Mouse (Mus musculus): ENCODE results near the gene Tlr2. TPM values are rescaled to one million over a fixed set of nuclear protein-coding genes. Genes with fewer than 3 reads are reported as not detected.
A peak's percentile ranks its signal among the peaks of the same experiment; 100 is the strongest.

Tlr2 gene
- polyA plus RNA-seq, 1 experiment from 2014 or later = 4.4 TPM

DNA sequence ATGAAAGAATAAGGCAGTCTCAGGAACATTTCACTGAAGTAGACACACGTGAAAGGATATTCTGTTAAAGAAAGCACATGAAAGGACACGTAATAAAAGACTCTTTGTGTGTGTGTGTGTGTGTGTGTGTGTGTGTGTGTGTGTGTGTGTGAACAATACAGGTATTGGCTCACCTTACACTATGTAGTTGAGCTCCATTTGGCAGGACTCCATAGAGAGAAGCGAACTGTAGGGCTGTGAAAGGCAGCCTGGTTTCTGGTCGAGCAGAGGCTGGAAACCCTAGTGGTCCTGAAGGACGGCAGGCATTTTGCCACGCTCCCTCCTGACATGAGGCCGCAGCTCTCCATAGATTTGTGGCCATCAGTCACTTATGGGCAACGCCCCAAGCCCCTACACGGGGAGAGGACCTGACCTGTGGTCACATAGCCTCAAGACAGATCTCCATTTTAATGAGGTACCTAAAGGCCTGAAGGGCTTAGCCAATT is 22.5 kb upstream of the Tlr2 start:
- Histone ChIP-seq H3K9me3 (no peaks in the 10 kb centered on the region), H3K4me1 (no peaks in the 10 kb centered on the region), H3K27me3 (replicated peaks) (no peaks in the 10 kb centered on the region), H3K4me2 (no peak overlapping the region), H3K36me3 (no peaks in the 10 kb centered on the region), H3K4me3 (replicated peaks) (no peak overlapping the region), H3K9ac (no peak overlapping the region), H3K27ac (no peak overlapping the region)
- no peak for ATAC-seq (ENCODE audit: insufficient read depth, low FRiP score, low read depth)
- WGBS = 77% methylated on average over 9 of the region's 9 CpGs

DNA sequence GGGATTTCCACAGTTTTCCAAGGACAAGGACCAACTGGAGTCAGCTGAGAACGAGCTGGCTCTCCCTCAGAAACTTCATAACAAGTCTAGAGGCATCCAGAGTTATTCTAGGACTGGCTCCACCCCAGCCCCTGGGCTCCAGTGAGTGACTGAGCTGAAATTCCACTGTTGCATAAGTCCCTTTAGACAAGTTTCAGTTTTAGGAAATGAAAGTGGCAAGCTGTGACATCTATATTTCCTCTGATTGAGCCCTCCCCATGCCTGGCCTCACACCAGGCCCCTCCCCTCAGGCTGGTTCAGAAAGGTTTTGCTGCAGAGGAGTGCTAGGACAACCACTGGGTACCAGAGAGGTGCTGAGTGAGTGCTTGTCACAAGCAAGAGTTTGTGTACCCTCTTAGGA is 21.4 kb upstream of the Tlr2 start:
- Histone ChIP-seq H3K27ac (peak overlapping the region; percentile 26; the same call in 1 of the 2 replicates), H3K9ac (no peak overlapping the region), H3K36me3 (no peaks in the 10 kb centered on the region), H3K4me1 (no peaks in the 10 kb centered on the region), H3K4me2 (no peak overlapping the region; the same call in 1 of the 2 replicates), H3K27me3 (replicated peaks) (no peaks in the 10 kb centered on the region), H3K9me3 (no peaks in the 10 kb centered on the region), H3K4me3 (replicated peaks) (no peak overlapping the region)
- 27% methylated on average over 1 of the region's 1 CpGs for WGBS
- ATAC-seq (ENCODE audit: insufficient read depth, low FRiP score, low read depth) = no peak

DNA sequence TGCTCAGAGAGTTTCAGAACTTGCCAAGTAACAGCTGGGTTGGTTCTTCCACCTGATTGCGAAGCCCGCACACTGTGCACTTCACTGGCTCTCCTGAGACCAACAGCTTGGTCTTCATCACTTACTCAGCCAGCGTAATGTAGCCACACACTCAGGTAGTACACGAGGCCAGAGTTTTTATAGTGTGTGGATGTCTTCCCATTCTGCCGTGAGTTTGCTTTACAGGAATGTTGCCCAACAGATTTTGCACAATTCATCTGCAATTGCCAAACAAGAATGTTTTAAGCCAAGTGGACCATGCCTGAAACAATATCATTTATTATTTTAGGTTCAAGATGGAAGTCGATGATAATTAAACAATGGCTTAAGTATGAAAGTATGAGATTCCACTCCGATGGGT is 18.0 kb upstream of the Tlr2 start:
- Histone ChIP-seq H3K27me3 (replicated peaks) (no peaks in the 10 kb centered on the region), H3K36me3 (no peaks in the 10 kb centered on the region), H3K4me3 (replicated peaks) (no peak overlapping the region), H3K4me1 (no peaks in the 10 kb centered on the region), H3K9me3 (no peaks in the 10 kb centered on the region), H3K9ac (no peak overlapping the region), H3K27ac (no peak overlapping the region), H3K4me2 (no peak overlapping the region)
- ATAC-seq (ENCODE audit: insufficient read depth, low FRiP score, low read depth) = no peak
- WGBS = 82% methylated on average over 7 of the region's 7 CpGs

DNA sequence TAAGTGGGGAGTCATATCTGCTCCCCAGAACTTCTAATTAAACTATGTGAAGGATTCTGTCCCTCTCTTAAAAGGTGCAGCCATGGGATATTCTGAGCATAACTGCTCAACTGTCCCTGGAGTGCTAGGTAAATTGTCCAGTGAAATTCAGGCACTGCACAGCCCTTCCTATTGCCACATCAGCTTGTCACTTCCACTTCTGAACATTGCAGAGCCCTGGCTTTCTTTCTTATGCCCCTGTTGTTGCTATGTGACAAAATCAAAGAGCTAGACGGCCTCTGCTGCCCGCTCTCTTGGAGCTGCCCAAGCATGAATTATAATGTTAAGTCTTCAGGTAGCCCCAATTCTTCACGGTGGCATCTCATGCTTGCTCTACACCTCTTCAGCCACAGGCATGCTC is 17.5 kb upstream of the Tlr2 start:
- 86% methylated on average over 3 of the region's 3 CpGs for WGBS
- H3K9ac ChIP-seq = no peak overlapping the region
- H3K4me1 ChIP-seq = no peaks in the 10 kb centered on the region
- no peak overlapping the region for H3K4me3 ChIP-seq (replicated peaks)
- H3K36me3 ChIP-seq = no peaks in the 10 kb centered on the region
- H3K9me3 ChIP-seq = no peaks in the 10 kb centered on the region
- H3K27me3 ChIP-seq (replicated peaks) = no peaks in the 10 kb centered on the region
- no peak overlapping the region for H3K27ac ChIP-seq
- ATAC-seq (ENCODE audit: insufficient read depth, low FRiP score, low read depth) = no peak
- no peak overlapping the region for H3K4me2 ChIP-seq

DNA sequence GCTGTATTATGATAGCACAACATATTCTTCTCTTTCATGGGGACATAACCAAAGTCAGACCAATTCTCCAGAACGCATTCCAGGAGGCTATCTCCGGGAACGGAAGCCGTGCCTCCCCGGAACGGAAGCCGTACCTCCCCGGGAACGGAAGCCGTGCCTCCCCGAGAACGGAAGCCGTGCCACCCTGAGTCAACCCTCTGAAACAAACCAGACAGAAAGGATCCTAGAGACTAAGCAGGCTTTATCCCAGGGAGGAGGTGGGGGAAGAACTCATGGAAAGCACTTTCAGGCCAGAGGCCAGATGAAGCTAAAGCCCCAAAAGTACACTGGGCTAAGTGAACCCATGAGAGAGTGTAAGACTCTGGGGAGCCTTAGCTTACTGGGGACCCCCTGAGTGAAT is 16.1 kb upstream of the Tlr2 start:
- H3K4me3 ChIP-seq (replicated peaks) = no peak overlapping the region
- no peaks in the 10 kb centered on the region for H3K27me3 ChIP-seq (replicated peaks)
- no peak overlapping the region for H3K9ac ChIP-seq
- H3K9me3 ChIP-seq = no peaks in the 10 kb centered on the region
- 91% methylated on average over 13 of the region's 13 CpGs for WGBS
- no peaks in the 10 kb centered on the region for H3K36me3 ChIP-seq
- no peak overlapping the region for H3K4me2 ChIP-seq
- no peak for ATAC-seq (ENCODE audit: insufficient read depth, low FRiP score, low read depth)
- no peaks in the 10 kb centered on the region for H3K4me1 ChIP-seq
- no peak overlapping the region for H3K27ac ChIP-seq

DNA sequence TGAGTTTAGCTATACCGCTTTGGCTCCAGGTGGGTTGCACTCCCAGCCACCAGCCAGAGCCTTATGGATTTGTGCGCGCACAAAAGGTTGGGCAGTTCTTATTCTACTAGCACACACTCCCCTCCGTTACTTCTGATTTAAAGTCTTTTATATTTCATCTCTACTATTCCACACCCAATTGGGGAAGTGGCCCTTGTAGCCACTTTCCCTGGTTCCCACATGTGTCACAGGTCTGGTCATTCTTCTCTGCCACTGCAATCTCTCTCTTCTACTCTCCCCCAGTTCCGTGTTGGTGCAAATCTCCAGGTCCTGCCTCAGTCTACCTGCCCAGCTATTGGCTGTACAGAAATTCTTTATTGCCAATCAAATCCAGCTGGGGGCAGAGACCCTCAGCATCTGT is 14.1 kb upstream of the Tlr2 start:
- no peaks in the 10 kb centered on the region for H3K36me3 ChIP-seq
- H3K27me3 ChIP-seq (replicated peaks) = no peaks in the 10 kb centered on the region
- no peak overlapping the region for H3K4me2 ChIP-seq
- 85% methylated on average over 5 of the region's 5 CpGs for WGBS
- H3K9ac ChIP-seq = no peak overlapping the region
- no peak overlapping the region for H3K4me3 ChIP-seq (replicated peaks)
- H3K27ac ChIP-seq = no peak overlapping the region
- ATAC-seq (ENCODE audit: insufficient read depth, low FRiP score, low read depth) = no peak
- no peaks in the 10 kb centered on the region for H3K4me1 ChIP-seq
- no peaks in the 10 kb centered on the region for H3K9me3 ChIP-seq

DNA sequence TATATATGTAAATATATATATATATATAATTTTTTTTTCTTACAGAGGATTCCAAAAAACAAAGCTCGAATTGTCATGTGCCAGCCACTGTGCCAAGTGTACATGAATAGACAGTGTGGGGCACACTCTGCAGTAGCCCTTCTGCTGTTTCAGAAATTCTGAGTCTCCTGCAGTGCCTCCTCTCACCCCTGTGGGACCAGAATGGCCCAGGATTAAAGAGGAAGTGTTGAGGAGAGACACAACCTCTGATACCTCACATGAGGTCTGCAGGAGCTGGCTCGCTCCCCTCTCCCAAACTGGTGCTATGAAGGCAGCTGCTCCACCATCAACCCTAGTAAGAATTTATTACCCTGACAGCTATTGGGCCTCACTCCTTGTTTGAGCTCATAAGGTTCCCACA is 7.8 kb upstream of the Tlr2 start:
- no peaks in the 10 kb centered on the region for H3K9me3 ChIP-seq
- H3K27ac ChIP-seq = no peak overlapping the region
- no peak overlapping the region for H3K9ac ChIP-seq
- H3K27me3 ChIP-seq (replicated peaks) = no peaks in the 10 kb centered on the region
- H3K4me2 ChIP-seq = no peak overlapping the region
- no peak overlapping the region for H3K4me3 ChIP-seq (replicated peaks)
- no peaks in the 10 kb centered on the region for H3K4me1 ChIP-seq
- WGBS = 73% methylated on average over 2 of the region's 2 CpGs
- no peaks in the 10 kb centered on the region for H3K36me3 ChIP-seq
- ATAC-seq (ENCODE audit: insufficient read depth, low FRiP score, low read depth) = no peak

DNA sequence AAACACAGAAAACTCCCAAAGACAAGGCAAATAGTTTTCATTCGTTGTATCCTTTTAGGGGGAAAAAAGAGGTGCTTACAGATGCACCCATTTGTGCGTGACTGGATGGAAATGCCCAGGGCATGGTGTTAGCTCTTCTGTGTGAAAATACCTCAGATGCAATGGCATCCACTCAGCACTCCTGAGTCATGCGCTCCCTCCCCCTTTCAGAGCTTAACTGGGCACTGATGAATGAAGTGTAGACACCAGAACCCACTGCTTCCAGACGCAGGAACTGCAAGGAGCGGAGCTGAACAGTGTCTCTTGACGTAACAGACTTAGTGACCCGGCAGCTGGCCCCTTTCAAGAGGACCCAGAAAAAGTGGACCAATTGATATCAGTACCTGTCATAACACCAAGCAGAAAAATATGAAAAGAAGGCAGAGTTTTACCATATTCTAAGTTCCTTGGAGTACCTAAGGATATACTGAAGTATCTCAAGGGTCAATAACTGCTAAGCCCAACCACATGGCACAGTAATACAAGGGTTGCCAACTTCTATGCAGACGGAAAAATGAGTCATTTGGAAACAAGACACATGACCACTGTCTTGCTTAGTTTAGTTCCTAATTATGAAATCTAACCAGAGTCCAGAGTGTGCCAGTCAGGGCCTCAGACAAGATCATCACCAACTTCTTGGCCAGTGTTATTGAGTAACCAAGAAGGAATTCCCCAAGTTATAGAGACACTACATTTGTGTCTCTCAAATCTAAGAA is 3.4 kb upstream of the Tlr2 start:
- H3K9me3 ChIP-seq = no peaks in the 10 kb centered on the region
- no peaks in the 10 kb centered on the region for H3K4me1 ChIP-seq
- H3K4me2 ChIP-seq = no peak overlapping the region
- H3K9ac ChIP-seq = no peak overlapping the region
- no peaks in the 10 kb centered on the region for H3K36me3 ChIP-seq
- H3K27ac ChIP-seq = no peak overlapping the region
- no peak for ATAC-seq (ENCODE audit: insufficient read depth, low FRiP score, low read depth)
- no peak overlapping the region for H3K4me3 ChIP-seq (replicated peaks)
- H3K27me3 ChIP-seq (replicated peaks) = no peaks in the 10 kb centered on the region
- 53% methylated on average over 8 of the region's 8 CpGs for WGBS

DNA sequence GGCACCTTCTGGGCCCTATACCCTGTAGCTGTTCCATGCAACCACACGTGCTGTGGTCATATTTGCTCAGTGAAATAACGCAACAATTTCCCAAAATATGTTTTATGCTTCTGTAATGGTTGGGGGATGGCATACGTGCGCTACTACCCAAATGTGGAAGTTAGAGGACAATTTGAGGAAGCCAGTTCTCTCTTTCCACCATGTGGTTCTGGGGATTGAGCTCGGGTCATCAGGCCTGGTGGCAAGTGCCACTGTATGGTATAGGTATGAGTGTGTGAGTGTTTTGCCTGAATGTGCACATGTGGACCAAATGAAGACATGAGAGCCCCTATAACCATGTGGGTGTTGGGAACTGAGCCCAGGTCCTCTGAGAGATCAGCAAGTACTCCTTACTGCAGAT is 2.1 kb downstream of the Tlr2 start:
- Histone ChIP-seq H3K27me3 (replicated peaks) (no peaks in the 10 kb centered on the region), H3K27ac (no peak overlapping the region), H3K4me1 (no peaks in the 10 kb centered on the region), H3K9ac (no peak overlapping the region), H3K36me3 (no peaks in the 10 kb centered on the region), H3K4me2 (no peak overlapping the region), H3K9me3 (no peaks in the 10 kb centered on the region), H3K4me3 (replicated peaks) (no peak overlapping the region)
- no peak for ATAC-seq (ENCODE audit: insufficient read depth, low FRiP score, low read depth)
- WGBS = 87% methylated on average over 5 of the region's 5 CpGs

DNA sequence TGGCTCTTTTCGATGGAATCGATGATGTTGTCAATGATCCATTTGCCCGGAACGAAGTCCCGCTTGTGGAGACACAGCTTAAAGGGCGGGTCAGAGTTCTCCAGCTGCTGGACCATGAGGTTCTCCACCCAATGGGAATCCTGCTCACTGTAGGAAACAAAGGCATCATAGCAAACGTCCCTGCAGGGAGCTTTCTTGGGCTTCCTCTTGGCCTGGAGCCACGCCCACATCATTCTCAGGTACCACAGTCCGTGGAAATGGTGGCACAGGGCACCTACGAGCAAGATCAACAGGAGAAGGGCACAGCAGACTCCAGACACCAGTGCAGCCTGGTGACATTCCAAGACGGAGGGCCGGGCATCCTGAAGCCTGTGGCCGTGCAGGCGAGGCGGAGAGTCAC is 4.9 kb downstream of the Tlr2 start:
- no peaks in the 10 kb centered on the region for H3K4me1 ChIP-seq
- H3K4me2 ChIP-seq = no peak overlapping the region
- no peaks in the 10 kb centered on the region for H3K27me3 ChIP-seq (replicated peaks)
- WGBS = 79% methylated on average over 15 of the region's 15 CpGs
- H3K9ac ChIP-seq = no peak overlapping the region
- H3K27ac ChIP-seq = no peak overlapping the region
- no peaks in the 10 kb centered on the region for H3K36me3 ChIP-seq
- ATAC-seq (ENCODE audit: insufficient read depth, low FRiP score, low read depth) = no peak
- no peaks in the 10 kb centered on the region for H3K9me3 ChIP-seq
- no peak overlapping the region for H3K4me3 ChIP-seq (replicated peaks)

DNA sequence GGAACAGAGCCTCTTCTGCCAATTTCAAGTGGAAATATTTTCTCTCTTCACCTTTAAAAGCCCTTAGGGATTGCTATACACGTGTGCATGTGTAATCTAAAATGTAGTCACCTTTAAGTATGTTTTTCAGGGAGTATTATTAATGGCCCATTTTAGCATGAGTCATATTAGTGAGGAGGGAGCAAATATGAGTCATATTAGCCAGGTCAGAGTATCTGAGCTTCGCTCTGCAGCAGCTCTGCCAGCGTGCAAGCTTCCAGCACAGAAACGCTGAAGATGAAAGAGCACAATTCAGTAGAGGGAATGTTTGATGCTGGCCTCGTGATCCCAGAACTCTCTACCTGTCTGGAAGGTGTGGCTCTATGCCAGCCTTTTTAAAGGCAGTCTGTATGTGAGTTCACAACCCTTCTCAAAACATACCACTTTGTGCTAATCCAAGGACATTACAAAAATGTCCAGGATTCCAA is 13.4 kb downstream of the Tlr2 start:
- peak; percentile 92 for ATAC-seq (ENCODE audit: insufficient read depth, low FRiP score, low read depth)
- H3K4me3 ChIP-seq (replicated peaks) = no peak overlapping the region
- H3K4me1 ChIP-seq = no peaks in the 10 kb centered on the region
- no peaks in the 10 kb centered on the region for H3K27me3 ChIP-seq (replicated peaks)
- H3K9ac ChIP-seq = no peak overlapping the region
- no peak overlapping the region for H3K4me2 ChIP-seq
- no peaks in the 10 kb centered on the region for H3K9me3 ChIP-seq
- peak overlapping the region; percentile 63; the same call in 1 of the 2 replicates for H3K27ac ChIP-seq
- H3K36me3 ChIP-seq = no peaks in the 10 kb centered on the region
- 28% methylated on average over 5 of the region's 5 CpGs for WGBS

DNA sequence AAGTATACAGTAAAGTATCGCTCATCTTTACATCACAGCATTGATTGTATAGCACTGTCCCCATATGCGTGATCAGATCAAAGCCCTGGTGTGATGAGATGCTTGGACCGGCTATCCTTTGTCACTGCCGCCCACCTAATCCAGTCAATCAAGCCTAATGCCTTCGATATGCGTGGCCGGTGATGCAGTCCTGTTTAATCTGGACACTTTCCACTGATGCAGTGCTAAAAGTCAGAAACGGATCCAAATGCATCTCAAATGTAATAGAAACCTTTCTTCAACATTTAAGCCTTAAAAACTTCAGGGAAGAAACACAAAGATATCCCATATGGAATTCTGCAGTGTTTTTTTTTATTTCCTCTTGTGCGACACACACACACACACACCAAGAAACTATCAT is 13.9 kb downstream of the Tlr2 start:
- no peak overlapping the region for H3K9ac ChIP-seq
- WGBS = 71% methylated on average over 9 of the region's 9 CpGs
- no peak overlapping the region for H3K4me2 ChIP-seq
- no peaks in the 10 kb centered on the region for H3K27me3 ChIP-seq (replicated peaks)
- H3K4me1 ChIP-seq = no peaks in the 10 kb centered on the region
- no peak overlapping the region for H3K4me3 ChIP-seq (replicated peaks)
- ATAC-seq (ENCODE audit: insufficient read depth, low FRiP score, low read depth) = no peak
- H3K9me3 ChIP-seq = no peaks in the 10 kb centered on the region
- no peaks in the 10 kb centered on the region for H3K36me3 ChIP-seq
- H3K27ac ChIP-seq = peak overlapping the region; percentile 44; the same call in 1 of the 2 replicates

DNA sequence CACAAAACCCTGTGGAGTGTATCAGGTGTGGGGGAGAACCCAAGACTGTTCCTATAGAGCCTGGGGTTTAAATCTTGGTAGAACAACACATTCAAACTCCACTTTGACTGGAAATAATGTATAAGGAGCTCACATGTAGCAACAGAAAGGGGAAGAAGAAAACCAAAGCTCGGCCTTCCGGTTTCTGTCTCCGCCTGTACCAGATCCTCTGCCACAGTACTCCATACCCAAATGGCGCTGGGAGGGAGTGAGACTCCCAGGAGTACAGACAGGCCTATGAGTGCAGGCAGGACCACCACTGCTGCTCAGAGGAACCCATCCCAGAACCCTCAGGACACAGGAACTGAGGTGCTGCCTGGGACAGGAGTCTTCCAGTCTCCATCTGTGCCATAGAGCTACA is 17.8 kb downstream of the Tlr2 start:
- WGBS = 89% methylated on average over 4 of the region's 4 CpGs
- ATAC-seq (ENCODE audit: insufficient read depth, low FRiP score, low read depth) = no peak
- Histone ChIP-seq H3K9me3 (no peaks in the 10 kb centered on the region), H3K9ac (no peak overlapping the region), H3K36me3 (no peaks in the 10 kb centered on the region), H3K27me3 (replicated peaks) (no peaks in the 10 kb centered on the region), H3K4me3 (replicated peaks) (no peak overlapping the region), H3K4me2 (no peak overlapping the region), H3K27ac (no peak overlapping the region), H3K4me1 (no peaks in the 10 kb centered on the region)

All from stomach, embryonic 15.5 days (tissue).